Mouse (Mus musculus): ENCODE data around the gene Prkce. TPM values are rescaled to one million over a fixed set of nuclear protein-coding genes. Genes with fewer than 3 reads are reported as not detected.

Prkce gene
- total and polyA plus RNA-seq, 3 experiments, result 2.0 to 6.1 (median 2.7) TPM

DNA sequence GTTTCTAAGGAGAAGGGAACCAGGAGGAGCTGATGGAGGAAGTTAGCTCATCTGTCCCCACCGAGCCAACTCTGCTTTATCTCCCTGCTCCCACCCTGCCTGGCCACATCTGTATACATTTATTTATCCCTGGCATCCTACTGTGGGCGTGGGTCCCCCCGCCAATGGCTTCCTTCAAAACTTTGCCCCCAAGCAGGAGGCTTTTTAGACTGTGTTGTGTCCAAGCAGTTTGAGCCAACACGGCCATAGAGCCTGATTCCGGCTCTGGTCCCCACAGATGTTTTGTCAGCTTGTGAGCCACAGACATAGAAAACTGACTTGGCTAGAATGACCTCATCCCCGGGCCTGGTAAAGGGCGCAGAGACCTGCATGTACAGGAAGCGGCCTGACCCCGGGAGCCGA is 89.1 kb downstream of the Prkce start:
- TF ChIP-seq POLR2AphosphoS5 (IDR thresholded peaks at IDR 0.05; ENCODE audit: insufficient replicate concordance, low read depth, low read length) (no peak), GATA1 (IDR thresholded peaks at IDR 0.05; ENCODE audit: borderline replicate concordance, low read length) (no peak), CTCF (IDR thresholded peaks at IDR 0.05; ENCODE audit: low read depth, low read length) (no peak), GATA2 (IDR thresholded peaks at IDR 0.05; ENCODE audit: borderline replicate concordance, low read depth, low read length) (no peak), TAL1 (conservative IDR thresholded peaks at IDR 0.05; ENCODE audit: low read depth, low read length) (no peak)
- no peak for ATAC-seq (ENCODE audit: extremely low read depth, insufficient number of reproducible peaks, low FRiP score, poor library complexity, severe bottlenecking)

DNA sequence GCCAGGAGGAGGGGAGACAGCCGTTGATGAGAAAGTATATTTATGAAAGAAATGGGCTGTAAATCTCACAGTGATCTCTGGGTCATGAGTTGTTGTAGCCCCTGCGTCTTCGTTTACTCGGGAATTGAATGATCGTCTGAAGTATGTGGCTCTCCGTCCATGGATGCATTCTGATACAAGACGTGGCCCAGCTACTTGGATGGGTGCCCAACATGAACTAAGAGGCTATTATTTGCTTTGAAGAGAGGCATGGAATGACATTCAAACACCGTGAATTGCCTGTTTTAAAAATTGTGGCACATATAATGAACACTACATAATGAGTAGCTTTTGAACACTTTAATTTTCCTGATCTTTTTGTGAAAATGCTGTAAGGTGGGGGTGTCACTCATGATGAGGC is 93.5 kb downstream of the Prkce start:
- Histone ChIP-seq H3K4me3 (ENCODE audit: low read depth, low read length) (no peak overlapping the region), H3K27me3 (ENCODE audit: insufficient read depth, low read length) (no peaks in the 10 kb centered on the region), H3K36me3 (replicated peaks) (no peaks in the 10 kb centered on the region), H3K9me3 (replicated peaks) (peaks cover 19% of the 10 kb centered on the region), H3K4me1 (ENCODE audit: insufficient read depth, low read depth, low read length) (no peaks in the 10 kb centered on the region)
- ATAC-seq (ENCODE audit: extremely low read depth, insufficient number of reproducible peaks, low FRiP score, poor library complexity, severe bottlenecking) (no peak), DNase-seq (ENCODE audit: low spot score) (no peak)
- TF ChIP-seq GATA1 (IDR thresholded peaks at IDR 0.05; ENCODE audit: borderline replicate concordance, low read length), result no peak
- no peak for TF ChIP-seq POLR2AphosphoS5 (IDR thresholded peaks at IDR 0.05; ENCODE audit: insufficient replicate concordance, low read depth, low read length)
- no peak for TF ChIP-seq TAL1 (conservative IDR thresholded peaks at IDR 0.05; ENCODE audit: low read depth, low read length)
- no peak for TF ChIP-seq GATA2 (IDR thresholded peaks at IDR 0.05; ENCODE audit: borderline replicate concordance, low read depth, low read length)
- TF ChIP-seq CTCF (IDR thresholded peaks at IDR 0.05; ENCODE audit: low read depth, low read length), result no peak

More for the DNA sequence above, 89.1 kb downstream of the Prkce start:
- H3K9me3 ChIP-seq (replicated peaks), result peaks cover 26% of the 10 kb centered on the region
- DNase-seq (ENCODE audit: low spot score), result no peak
- H3K27me3 ChIP-seq (ENCODE audit: insufficient read depth, low read length), result no peaks in the 10 kb centered on the region
- no peaks in the 10 kb centered on the region for H3K36me3 ChIP-seq (replicated peaks)
- H3K4me3 ChIP-seq (ENCODE audit: low read depth, low read length), result no peak overlapping the region
- H3K4me1 ChIP-seq (ENCODE audit: insufficient read depth, low read depth, low read length), result no peaks in the 10 kb centered on the region

DNA sequence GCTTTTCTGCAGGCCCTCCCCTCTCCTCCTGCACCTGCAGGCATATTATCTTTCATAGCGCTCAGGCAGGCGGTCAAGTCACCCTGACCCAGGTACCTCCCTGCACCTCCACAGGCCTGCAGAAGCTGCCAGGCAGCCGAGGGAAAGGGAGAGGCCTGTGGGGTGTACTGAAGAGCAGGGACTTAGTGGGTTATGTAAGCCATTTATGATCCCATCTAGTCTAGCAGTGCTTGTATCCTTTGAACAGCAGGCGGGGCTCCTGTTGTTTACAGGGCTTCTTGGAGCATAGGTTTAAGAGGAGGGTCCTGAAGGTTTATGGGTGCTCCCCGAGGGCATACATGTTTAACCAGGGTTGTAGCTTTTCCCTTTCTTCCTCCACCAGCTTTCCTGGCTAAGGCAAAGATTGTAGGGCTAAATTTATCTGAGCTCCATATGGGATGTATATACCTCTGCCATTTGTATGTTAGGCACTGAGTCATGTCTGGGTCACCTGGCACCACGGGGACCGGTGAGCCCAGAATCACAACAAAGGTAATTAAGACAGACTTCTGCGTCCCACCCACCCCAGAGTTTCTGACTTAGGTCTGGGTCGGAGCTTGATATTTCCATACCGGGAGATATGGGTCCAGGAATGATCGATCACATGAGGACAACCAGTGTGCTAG is 96.5 kb downstream of the Prkce start:
- H3K27me3 ChIP-seq (ENCODE audit: insufficient read depth, low read length), result no peaks in the 10 kb centered on the region
- TF ChIP-seq CTCF (IDR thresholded peaks at IDR 0.05; ENCODE audit: low read depth, low read length), result no peak
- TF ChIP-seq GATA1 (IDR thresholded peaks at IDR 0.05; ENCODE audit: borderline replicate concordance, low read length), result no peak
- no peak for TF ChIP-seq POLR2AphosphoS5 (IDR thresholded peaks at IDR 0.05; ENCODE audit: insufficient replicate concordance, low read depth, low read length)
- TF ChIP-seq GATA2 (IDR thresholded peaks at IDR 0.05; ENCODE audit: borderline replicate concordance, low read depth, low read length), result no peak
- no peak for TF ChIP-seq TAL1 (conservative IDR thresholded peaks at IDR 0.05; ENCODE audit: low read depth, low read length)
- H3K4me1 ChIP-seq (ENCODE audit: insufficient read depth, low read depth, low read length), result no peaks in the 10 kb centered on the region
- DNase-seq (ENCODE audit: low spot score) (no peak), ATAC-seq (ENCODE audit: extremely low read depth, insufficient number of reproducible peaks, low FRiP score, poor library complexity, severe bottlenecking) (no peak)
- H3K36me3 ChIP-seq (replicated peaks), result no peaks in the 10 kb centered on the region
- H3K9me3 ChIP-seq (replicated peaks), result 0 out of 2 replicates have a peak, but pooled peaks cover 4% of the 10 kb centered on the region
- no peak overlapping the region for H3K4me3 ChIP-seq (ENCODE audit: low read depth, low read length)

DNA sequence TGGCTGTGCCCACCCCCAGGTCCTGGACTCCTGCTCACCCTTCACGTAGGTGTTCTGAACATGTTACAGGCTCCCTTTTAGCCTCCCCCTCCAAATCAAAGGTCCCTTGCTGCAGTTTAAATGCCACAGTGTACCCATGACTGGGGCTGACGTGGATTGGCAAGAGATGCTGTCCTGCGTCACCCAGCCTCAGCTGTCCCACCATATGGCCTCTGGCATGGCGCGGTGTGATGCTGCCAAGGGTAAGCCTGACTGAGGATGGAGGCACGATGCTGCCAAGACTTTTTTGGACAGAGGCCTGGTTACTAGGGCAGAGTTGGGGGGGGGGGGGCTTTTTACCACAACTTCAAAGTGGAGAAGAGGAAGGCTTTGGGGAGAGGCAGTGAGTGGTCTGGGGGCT is 98.5 kb downstream of the Prkce start:
- no peaks in the 10 kb centered on the region for H3K36me3 ChIP-seq (replicated peaks)
- TF ChIP-seq POLR2AphosphoS5 (IDR thresholded peaks at IDR 0.05; ENCODE audit: insufficient replicate concordance, low read depth, low read length) (no peak), CTCF (IDR thresholded peaks at IDR 0.05; ENCODE audit: low read depth, low read length) (no peak), GATA1 (IDR thresholded peaks at IDR 0.05; ENCODE audit: borderline replicate concordance, low read length) (no peak), GATA2 (IDR thresholded peaks at IDR 0.05; ENCODE audit: borderline replicate concordance, low read depth, low read length) (no peak), TAL1 (conservative IDR thresholded peaks at IDR 0.05; ENCODE audit: low read depth, low read length) (no peak)

DNA sequence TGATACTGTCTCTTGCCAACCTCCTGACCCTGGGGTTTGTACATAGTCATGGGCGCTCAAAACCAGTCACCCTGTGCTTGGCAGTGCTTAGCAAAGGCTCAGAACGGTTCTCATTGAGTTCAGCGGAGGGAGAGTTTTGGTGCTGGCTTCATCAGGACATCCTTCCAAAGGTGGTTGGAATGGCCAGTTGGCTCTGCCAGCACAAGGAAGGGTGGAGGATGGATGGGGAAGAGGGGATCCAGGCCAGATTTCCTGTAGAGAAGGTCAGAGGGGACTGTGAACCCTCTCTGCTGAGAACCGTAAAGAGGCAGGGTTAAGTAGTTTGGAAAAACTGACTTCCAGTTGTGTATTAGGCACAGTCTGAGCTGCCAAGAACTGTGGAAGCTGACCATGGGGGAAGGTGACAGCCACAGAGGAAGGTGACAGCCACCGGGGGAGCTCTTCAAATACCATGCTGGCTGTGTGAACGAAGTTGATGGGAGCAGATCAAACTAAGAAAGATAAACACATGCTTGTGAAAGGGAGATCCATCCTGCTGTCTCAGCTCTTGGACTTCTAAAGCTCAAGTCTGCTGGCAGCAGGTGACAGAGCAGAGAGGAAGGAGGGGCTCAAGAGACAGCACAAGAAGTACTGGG is 99.7 kb downstream of the Prkce start:
- Histone ChIP-seq H3K4me1 (ENCODE audit: insufficient read depth, low read depth, low read length) (no peaks in the 10 kb centered on the region), H3K27me3 (ENCODE audit: insufficient read depth, low read length) (no peaks in the 10 kb centered on the region), H3K36me3 (replicated peaks) (no peaks in the 10 kb centered on the region), H3K9me3 (replicated peaks) (0 out of 2 replicates have a peak, but pooled peaks cover 4% of the 10 kb centered on the region), H3K4me3 (ENCODE audit: low read depth, low read length) (no peak overlapping the region)
- no peak for DNase-seq (ENCODE audit: low spot score)
- no peak for ATAC-seq (ENCODE audit: extremely low read depth, insufficient number of reproducible peaks, low FRiP score, poor library complexity, severe bottlenecking)
- no peak for TF ChIP-seq POLR2AphosphoS5 (IDR thresholded peaks at IDR 0.05; ENCODE audit: insufficient replicate concordance, low read depth, low read length)
- TF ChIP-seq GATA1 (IDR thresholded peaks at IDR 0.05; ENCODE audit: borderline replicate concordance, low read length), result no peak
- TF ChIP-seq GATA2 (IDR thresholded peaks at IDR 0.05; ENCODE audit: borderline replicate concordance, low read depth, low read length), result no peak
- TF ChIP-seq TAL1 (conservative IDR thresholded peaks at IDR 0.05; ENCODE audit: low read depth, low read length), result no peak
- TF ChIP-seq CTCF (IDR thresholded peaks at IDR 0.05; ENCODE audit: low read depth, low read length), result no peak

More for the DNA sequence above, 98.5 kb downstream of the Prkce start:
- H3K4me3 ChIP-seq (ENCODE audit: low read depth, low read length), result no peak overlapping the region
- no peaks in the 10 kb centered on the region for H3K27me3 ChIP-seq (ENCODE audit: insufficient read depth, low read length)
- H3K4me1 ChIP-seq (ENCODE audit: insufficient read depth, low read depth, low read length), result no peaks in the 10 kb centered on the region
- DNase-seq (ENCODE audit: low spot score) (no peak), ATAC-seq (ENCODE audit: extremely low read depth, insufficient number of reproducible peaks, low FRiP score, poor library complexity, severe bottlenecking) (no peak)
- 0 out of 2 replicates have a peak, but pooled peaks cover 4% of the 10 kb centered on the region for H3K9me3 ChIP-seq (replicated peaks)

DNA sequence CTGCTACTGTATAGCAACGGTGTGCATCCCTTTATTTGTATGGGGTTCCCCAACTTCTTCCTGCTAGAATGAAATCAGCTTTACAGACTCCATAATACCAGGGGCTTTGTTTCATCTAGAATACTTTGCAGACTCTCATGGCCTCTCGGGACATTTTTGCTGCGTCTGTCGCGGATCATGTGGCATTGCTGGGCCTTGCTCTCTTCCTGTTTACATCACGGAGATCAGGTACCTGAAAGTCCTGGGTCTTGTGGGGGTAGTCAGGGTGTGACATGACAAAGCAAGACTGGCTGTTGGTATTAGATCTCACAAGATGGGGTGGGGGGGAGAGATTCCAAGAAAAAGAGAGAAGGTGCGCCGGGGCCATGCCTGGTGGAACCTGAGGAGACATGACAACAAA is 102.1 kb downstream of the Prkce start:
- Histone ChIP-seq H3K4me3 (ENCODE audit: low read depth, low read length) (no peak overlapping the region), H3K36me3 (replicated peaks) (no peaks in the 10 kb centered on the region), H3K9me3 (replicated peaks) (no peaks in the 10 kb centered on the region), H3K27me3 (ENCODE audit: insufficient read depth, low read length) (no peaks in the 10 kb centered on the region; the same call in 1 of the 2 replicates), H3K4me1 (ENCODE audit: insufficient read depth, low read depth, low read length) (no peaks in the 10 kb centered on the region)
- ATAC-seq (ENCODE audit: extremely low read depth, insufficient number of reproducible peaks, low FRiP score, poor library complexity, severe bottlenecking) (no peak), DNase-seq (ENCODE audit: low spot score) (no peak)
- no peak for TF ChIP-seq TAL1 (conservative IDR thresholded peaks at IDR 0.05; ENCODE audit: low read depth, low read length)
- no peak for TF ChIP-seq POLR2AphosphoS5 (IDR thresholded peaks at IDR 0.05; ENCODE audit: insufficient replicate concordance, low read depth, low read length)
- TF ChIP-seq CTCF (IDR thresholded peaks at IDR 0.05; ENCODE audit: low read depth, low read length), result no peak
- TF ChIP-seq GATA1 (IDR thresholded peaks at IDR 0.05; ENCODE audit: borderline replicate concordance, low read length), result no peak
- TF ChIP-seq GATA2 (IDR thresholded peaks at IDR 0.05; ENCODE audit: borderline replicate concordance, low read depth, low read length), result no peak

All from G1E (cell line).